24 mouse cellular contexts compared by ENCODE assay signal in the genomic region with DNA sequence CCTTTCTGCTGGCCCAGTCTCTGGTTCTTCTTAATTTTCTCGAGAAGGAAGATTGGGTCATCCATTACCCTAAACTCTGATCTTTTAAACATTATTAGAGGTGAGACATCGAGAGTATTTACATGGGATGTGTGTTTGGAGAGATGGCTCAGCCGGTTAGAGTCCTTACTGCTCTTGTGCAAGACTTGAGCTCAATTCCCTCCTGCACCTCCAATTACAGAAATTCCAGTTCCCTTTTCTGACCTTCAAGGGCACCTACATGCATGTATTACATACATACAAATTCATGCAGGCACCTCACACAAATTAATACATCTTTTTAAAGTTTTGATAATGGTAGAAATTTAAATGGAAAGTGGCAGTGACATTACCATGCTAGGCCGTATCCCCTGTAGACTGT.
"Had no signal": no experiment of that assay in that cellular context is flagged by ENCODE, and none has a peak within 500 bp of the region (broad histone marks: within the 10 kb centered on the region; RNA-seq: fewer than 3 reads in every experiment).

No protein-coding gene starts in this region.

- H3K9me3 ChIP-seq: heart, embryonic 10.5 days; heart, embryonic 12.5 days; hindbrain, embryonic 10.5 days; hindbrain, embryonic 12.5 days; intestine, embryonic 15.5 days; limb, embryonic 12.5 days; liver, embryonic 13.5 days had no signal

- H3K4me3 ChIP-seq: heart, embryonic 10.5 days; heart, embryonic 12.5 days; hindbrain, embryonic 10.5 days; hindbrain, embryonic 12.5 days; intestine, embryonic 15.5 days; limb, embryonic 12.5 days; liver, embryonic 13.5 days had no signal

- ATAC-seq: forebrain, postnatal 0 days; hindbrain, embryonic 16.5 days; inflammation-experienced regulatory T-cells, adult 6 months; intestine, embryonic 15.5 days; intestine, postnatal 0 days had no signal

- DNase-seq: forebrain, postnatal 0 days; gastrocnemius, postnatal 10 days; gastrocnemius, postnatal 36 days; heart, adult 18-20 months; heart, postnatal 10 days; heart, postnatal 4 days; kidney, adult 18-20 months; kidney, adult 8-10 months; kidney, postnatal 10 days; kidney, postnatal 25 days; layer of hippocampus, adult 9-11 months; layer of hippocampus, postnatal 36 days; left cerebral cortex, postnatal 4 days; liver, embryonic 13.5 days had no signal

- H3K36me3 ChIP-seq: heart, embryonic 10.5 days; hindbrain, embryonic 10.5 days; hindbrain, embryonic 12.5 days; liver, embryonic 13.5 days had no signal

- H3K27me3 ChIP-seq: heart, embryonic 12.5 days; hindbrain, embryonic 12.5 days; intestine, embryonic 15.5 days; limb, embryonic 12.5 days; liver, embryonic 13.5 days had no signal

- H3K9ac ChIP-seq: forebrain, postnatal 0 days; heart, embryonic 12.5 days; hindbrain, embryonic 12.5 days; hindbrain, embryonic 14.5 days; intestine, embryonic 15.5 days; limb, embryonic 12.5 days; liver, embryonic 13.5 days had no signal

- H3K4me2 ChIP-seq: heart, embryonic 12.5 days; hindbrain, embryonic 12.5 days; hindbrain, embryonic 14.5 days; intestine, embryonic 15.5 days; limb, embryonic 12.5 days; liver, embryonic 13.5 days had no signal

- H3K27ac ChIP-seq: heart, embryonic 10.5 days; hindbrain, embryonic 10.5 days; hindbrain, embryonic 12.5 days; hindbrain, embryonic 14.5 days; intestine, embryonic 15.5 days; limb, embryonic 12.5 days; liver, embryonic 13.5 days had no signal
